Mouse (Mus musculus) CH12F3 (cell line): ENCODE data around the gene Qrfp.

Experiments used
- in situ Hi-C: fragments of 300-500 bp; cut with MboI; formaldehyde crosslinking; loops from 2 replicates; pipeline ENCODE4 v1.14.3; 2020; ENCODE audit warnings: low sequenced_read_pairs

Gene Qrfp

DNA sequence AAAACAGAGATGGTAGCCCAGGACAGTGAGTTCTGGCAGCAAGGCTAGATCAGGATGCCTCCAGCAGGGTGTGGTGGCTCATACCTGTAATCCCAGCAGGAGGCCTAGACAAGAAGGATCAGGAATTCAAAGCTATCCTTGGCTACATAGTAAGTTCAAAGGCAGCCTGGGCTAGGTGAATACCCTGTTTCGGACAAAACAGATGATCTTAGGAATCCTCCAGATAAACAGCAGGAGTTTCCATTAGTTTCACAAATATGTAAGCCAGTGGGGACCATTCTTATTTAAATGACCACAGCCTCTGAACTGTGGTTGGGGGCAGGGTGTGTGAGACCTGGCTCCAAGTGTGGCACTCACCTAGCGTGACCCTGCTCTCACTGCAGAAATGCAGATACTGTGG lies 31.1 kb downstream of the Qrfp start:
- in situ Hi-C loops, result loop anchor here (25.0 kb wide), 1 partner anchor 292 kb away; no protein-coding TSS in a partner anchor

DNA sequence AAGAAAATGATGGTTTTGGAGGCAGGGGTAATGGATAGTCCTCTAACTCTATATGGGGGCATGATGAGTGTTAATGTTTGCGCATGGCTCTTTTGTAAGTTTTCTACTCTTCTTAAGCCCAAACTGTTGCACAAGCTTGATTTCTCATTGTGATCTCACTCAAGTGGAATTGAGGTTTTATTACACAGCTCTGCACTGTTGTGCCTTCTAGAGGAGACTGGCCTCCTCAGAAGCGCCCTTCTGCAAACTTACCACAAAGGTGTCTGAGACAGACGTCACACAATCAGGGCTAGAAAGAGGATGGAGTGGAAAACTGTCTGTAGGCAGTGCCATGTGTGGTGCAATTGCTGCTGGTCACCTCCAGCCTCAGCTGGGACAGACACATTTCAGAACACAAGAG lies 33.9 kb downstream of the Qrfp start:
- in situ Hi-C loops, result loop anchor here (25.0 kb wide), 1 partner anchor 289 kb away; no protein-coding TSS in a partner anchor

DNA sequence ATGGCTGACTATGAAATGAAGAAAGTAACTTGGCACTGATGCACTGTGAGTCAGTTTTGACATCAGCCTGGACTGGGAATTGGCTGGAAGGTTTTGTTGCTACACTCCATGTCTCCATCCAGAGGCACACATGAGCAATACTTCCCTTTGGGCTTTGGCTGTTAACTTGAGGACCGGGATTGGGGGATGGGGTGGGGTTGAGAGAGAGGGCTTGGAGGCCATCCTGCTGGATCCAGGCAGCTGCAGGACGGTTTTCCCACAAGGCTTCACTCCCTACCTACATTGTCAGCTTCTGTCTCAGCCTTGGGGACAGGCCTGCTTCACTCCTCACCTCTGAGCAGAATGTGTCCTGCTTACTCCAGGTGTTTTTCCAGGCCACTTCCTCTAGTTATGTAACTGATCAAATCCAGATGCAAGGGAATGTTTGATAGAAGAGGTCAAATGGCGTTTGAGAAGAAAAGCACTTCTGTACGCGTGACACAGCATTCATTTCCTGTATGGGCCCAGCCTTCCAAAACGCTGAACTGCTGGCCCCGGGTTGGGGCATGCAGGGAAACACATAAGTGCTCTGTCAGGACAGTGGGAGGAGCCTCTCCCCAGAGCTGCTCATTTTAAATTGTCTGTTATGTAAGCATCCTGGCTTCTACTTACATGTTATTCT lies 39.5 kb downstream of the Qrfp start:
- in situ Hi-C loops, result no loop called here

DNA sequence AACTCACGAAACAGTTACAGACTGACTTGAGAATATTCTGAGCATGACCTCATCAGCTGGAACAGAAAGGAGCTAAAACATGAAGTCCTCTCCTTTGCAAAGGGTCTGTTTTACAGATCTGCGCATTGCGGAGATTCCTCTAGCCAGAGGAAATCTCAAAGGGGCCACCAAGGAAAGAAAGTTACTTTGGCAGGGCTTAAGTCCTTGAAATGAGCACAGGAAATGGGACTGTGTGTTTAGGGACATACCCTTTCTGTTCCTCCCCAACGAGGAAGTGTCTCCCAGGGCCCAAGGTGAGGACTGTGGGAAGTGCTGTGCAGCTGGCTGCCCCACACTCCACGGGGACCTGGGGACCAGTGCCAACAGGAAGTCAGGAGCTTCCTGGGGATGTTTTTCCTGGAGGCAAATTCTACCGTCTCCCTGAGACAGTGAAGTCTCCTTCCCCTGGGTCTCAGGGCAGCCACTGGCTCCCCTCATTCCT lies 40.7 kb downstream of the Qrfp start:
- in situ Hi-C loops, result no loop called here

DNA sequence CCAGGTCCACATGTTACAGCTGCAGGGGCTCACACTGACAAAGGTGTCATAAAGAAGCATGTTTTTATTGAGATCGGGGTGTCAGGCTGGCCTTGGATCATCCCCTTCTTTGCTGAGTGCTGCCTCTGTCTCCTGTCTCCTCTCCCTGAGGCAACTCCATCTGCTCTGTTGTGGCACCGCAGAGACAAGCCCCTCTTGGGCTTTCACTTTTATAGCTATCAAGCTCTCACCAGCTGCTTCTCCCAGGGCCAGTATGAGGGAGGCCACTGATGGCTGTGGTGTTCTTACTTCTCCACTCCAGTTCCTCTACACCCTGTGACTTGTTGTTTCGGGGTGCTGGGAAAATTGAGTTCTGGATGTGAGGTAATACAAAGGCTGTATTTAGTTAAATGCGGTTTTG lies 41.3 kb downstream of the Qrfp start:
- in situ Hi-C loops, result no loop called here

DNA sequence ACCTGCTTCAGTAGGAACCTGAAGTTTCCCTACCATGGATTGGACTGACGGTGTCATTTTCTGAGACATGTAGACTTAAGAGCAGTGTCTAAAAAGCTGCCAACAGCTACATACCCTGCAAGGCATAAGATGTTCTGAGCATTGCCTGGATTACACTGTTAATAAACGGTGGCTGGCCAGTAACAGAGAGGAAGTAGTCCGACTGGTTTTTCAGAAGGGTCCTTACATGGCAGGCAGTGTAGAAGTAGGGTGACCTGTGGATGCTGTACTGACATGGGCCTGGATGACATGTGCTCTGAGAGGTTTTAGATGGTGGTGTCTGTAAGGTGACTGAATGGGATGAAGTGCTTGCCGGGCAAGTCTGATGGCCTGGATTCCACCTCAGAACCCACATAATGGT lies 42.6 kb downstream of the Qrfp start:
- in situ Hi-C loops, result no loop called here

DNA sequence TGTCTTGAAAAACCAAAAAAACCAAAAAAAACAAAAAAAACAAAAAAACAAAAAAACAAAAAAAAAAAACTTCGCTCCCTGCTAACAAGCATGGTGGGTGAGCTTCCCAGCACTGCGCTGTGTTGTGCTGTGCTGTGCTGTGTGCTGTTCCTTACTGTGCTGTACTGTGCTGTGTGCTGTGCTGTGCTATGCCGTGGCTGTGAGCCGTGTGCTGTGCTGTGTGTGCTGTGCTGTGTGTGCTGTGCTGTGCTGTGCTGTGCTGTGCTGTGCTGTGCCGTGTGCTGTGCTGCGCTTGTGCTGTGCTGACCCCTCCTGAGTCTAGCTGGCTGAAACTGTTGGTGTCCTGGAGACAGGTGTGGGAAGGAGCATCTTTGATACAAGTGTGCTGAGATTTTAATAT lies 43.3 kb downstream of the Qrfp start:
- in situ Hi-C loops, result no loop called here

DNA sequence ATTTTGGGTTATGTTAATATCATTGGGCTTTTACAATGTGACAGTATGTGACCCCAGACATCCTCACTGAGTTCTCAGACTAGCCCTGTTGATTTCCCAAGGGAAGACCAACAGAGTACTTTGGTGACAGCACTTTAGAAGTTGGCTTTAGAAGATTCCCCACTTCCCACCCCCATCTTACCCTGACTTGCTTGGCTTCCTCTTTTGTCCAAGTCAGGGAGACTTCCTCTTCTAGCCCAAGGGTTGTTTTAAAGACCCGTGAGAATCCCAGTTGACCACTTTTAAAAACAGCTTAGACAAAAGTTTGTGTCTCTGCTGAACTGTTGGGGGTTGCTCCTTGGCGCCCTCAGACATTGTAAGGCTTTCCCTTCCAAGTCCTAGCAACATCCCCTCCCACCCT lies 47.1 kb downstream of the Qrfp start:
- in situ Hi-C loops, result no loop called here

DNA sequence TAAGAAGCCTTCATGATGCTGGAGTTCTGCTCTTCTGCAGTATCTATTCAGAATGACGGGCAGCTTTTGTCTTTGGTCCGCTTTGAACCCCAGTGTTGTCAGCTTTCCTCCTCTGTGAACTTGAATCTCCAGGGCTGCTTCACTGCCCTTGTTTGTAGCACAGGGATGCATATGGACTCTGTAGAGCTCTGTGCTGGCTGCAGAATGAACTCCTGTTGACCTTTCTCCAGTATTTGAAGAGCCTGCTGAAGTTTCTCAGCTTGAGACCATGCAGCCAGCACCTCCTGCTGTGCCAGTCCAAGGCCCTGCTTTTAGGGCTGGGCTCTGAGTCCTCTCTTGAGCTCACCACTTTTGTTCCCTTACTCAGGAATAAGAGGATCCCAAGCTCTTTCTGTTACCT lies 47.5 kb downstream of the Qrfp start:
- in situ Hi-C loops, result no loop called here

DNA sequence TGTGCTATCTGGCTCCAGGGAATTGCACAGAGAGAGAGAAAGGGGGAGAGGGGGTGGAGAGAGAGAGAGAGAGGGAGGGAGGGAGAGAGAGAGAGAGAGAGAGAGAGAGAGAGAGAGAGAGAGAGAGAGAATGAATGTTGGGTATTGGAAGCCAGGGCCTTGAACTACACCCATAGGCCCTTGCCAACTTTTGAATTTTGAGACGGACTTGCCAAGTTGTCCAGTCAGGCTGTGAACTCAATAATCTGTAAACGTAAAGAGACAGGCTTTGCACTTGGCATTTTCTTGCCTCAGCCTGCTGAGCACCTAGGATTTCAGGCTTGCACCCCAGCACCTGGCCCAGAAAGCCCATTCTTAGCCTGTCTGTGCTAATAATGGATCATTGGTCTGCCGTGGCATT lies 48.2 kb downstream of the Qrfp start:
- in situ Hi-C loops, result no loop called here

DNA sequence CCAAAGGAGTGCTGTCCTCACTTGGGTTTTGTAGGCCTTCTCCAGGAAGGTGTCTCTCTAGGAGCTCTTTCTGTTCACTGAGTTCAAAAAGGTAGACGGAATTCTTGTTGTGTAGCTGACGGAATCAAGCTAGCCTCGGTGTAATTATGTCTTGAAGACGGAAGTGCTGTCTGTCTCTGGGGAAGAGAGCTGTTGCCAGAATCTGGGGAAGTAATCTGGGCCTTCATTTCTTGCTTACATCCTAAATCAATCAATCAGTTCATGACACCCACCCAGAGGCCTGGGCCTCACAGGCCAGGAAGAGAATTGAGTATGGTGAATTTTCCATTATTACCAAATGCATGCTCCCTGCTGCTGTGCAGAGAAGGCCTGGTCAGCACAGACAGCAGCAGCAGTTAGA lies 48.8 kb downstream of the Qrfp start:
- in situ Hi-C loops, result no loop called here

DNA sequence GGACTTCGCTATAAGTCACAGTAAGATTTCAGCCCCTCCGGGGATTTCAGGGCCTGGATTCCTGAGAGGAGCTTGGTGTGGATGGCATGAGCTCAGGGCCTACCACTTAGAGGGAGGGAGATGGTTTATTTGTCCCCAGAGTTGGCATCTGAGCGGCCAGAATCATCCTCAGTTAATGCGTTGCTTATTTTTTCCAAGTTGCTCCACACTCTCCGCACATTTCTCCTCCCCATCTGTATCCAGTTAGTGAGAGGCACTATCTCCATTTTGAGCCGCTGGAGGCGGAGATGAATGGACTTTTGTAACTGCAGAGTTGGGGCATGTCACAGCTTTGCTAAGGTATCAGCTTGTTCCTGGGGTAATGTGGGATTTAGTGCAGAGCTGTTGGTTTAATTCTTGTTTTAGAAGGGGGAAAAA lies 49.3 kb downstream of the Qrfp start:
- in situ Hi-C loops, result no loop called here

DNA sequence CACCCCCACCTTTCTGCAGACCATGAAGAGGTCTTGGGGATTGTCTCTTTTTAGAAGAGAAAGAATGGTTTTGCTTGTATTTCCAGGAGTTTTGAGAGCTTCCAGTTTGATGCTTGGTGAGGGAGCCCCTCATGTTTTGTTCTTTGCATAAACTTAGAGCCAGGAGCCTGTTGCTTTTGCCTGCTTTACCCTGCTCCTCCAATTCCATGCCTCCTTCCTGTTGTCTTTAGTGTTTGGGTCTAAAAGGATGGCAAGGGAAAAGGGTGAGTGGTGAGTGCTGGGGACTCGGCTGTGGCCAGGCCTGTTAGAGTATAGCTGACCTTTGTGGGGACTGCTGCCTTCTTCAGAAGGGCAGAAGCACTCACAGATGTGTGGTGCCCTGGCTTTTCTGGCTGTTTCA lies 49.9 kb downstream of the Qrfp start:
- in situ Hi-C loops, result no loop called here

DNA sequence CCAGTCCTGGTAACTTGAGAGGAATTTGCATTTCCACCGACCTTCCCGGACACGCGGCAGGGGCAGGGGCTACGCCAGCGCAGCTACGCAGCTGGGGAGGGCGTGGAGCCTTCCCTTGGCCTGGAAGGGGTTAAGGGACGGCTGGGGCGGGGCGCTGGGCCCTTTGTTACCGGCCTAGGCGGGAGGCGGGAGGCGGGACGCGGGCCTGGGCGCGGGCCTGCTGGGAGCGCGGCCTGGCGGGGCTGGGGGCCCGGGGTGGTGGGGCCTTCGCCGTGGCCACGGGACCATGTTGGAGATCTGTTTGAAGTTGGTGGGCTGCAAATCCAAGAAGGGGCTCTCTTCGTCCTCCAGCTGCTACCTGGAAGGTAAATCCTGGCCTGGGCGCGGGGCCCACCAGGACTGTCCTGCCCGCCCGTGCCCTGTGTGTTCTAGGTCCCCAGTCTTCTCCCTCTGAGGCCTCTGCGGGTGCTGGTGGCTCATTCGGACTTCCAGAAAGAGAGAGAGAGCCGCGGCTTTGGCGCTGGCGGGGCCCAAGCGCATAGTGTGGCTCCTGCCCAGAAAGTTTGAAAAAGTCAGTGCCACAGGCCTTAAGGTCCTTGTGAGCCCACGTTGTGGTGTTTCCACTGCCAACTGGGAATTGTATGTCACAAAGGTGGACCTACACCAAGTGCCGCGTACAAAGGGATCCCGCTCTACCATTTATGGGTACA lies 50.5 kb downstream of the Qrfp start:
- in situ Hi-C loops, result no loop called here

DNA sequence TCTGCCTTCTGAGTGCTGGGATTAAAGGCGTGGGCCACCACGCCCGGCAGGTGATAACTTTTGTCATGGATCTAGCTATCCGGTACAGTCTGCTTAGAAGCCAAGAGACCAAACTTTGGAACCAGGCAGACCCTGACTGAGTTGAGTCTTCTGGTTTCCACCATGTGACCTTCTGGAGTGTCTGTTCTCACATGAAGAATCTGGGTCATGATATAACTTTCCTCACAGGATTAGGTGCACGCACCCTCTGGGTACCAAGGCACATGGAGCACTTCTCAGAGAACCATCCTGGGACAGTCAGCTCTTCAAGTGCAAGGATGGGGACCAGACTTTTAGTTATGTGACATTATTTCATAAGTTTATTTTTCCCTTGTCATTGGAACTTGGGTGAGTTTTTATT lies 51.4 kb downstream of the Qrfp start:
- in situ Hi-C loops, result no loop called here

DNA sequence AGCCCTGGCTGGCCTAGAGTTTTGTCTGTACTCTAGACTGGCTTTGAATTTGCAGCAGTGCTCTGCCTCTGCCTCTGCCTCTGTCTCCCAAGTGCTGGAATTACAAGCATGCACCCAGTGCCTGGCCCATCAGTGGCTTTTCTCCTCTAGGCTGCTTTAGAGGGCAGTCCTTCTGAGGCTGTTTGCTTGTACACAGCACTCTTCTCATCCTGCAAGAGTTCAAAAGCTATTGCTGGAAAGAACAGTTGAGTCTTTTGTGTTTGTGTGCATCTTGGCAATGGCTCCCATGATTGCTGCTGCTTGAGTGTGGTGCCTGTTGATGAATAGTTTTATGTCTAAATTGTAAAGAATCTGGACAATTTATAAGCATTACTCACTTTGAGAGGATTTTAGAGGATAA lies 52.9 kb downstream of the Qrfp start:
- in situ Hi-C loops, result no loop called here
